Mouse (Mus musculus) liver, postnatal 0 days (tissue): ENCODE measurements around the gene Kif1bp. TPM values are rescaled to one million over a fixed set of nuclear protein-coding genes. Genes with fewer than 3 reads are reported as not detected.
"Not testable (repeated sequence)": the region's sequence is repeated elsewhere in the genome, so short reads cannot be mapped to it uniquely, and the experiment has no call there.

Experiments
- ATAC-seq: fragments of 200-750 bp; cut with Nextera tagmentation; 2 replicates; pipeline ENCODE4 v1.8.0; 2017; ENCODE audit warnings: mild to moderate bottlenecking, moderate library complexity
- DNase-seq: peaks from one replicate; pipeline ENCODE4 v3.0.0-alpha.2; 2016
- H3K27ac ChIP-seq: fragments of 300-500 bp; sonication (generic); 2 replicates; pipeline ENCODE4 v1.5.1; 2014; ENCODE audit warnings: antibody characterized with exemption, moderate library complexity, mild to moderate bottlenecking, low read depth
- H3K27me3 ChIP-seq: fragments of 300-500 bp; sonication (generic); 2 replicates; pipeline ENCODE4 v1.6.1; 2014; ENCODE audit warnings: low read length, control low read depth, mixed read lengths; ENCODE audit not compliant: insufficient read depth
- H3K36me3 ChIP-seq: fragments of 300-500 bp; sonication (generic); replicated peaks from 2 replicates; pipeline ENCODE4 v1.6.1; 2014; ENCODE audit warnings: mild to moderate bottlenecking, control low read depth, low read length, moderate library complexity, mixed read lengths; ENCODE audit not compliant: insufficient read depth
- H3K4me1 ChIP-seq: fragments of 300-500 bp; sonication (generic); 2 replicates; pipeline ENCODE4 v1.6.1; 2014; ENCODE audit warnings: antibody characterized with exemption, mild to moderate bottlenecking, control low read depth; ENCODE audit not compliant: insufficient read depth
- H3K4me2 ChIP-seq: fragments of 300-500 bp; sonication (generic); 2 replicates; pipeline ENCODE4 v1.6.1; 2014; ENCODE audit warnings: low read depth, mild to moderate bottlenecking, low read length, moderate library complexity, mixed read lengths
- H3K4me3 ChIP-seq: fragments of 300-500 bp; sonication (generic); 2 replicates; pipeline ENCODE4 v1.5.1; 2014; ENCODE audit warnings: low read depth, low read length
- H3K9ac ChIP-seq: fragments of 300-500 bp; sonication (generic); replicated peaks from 2 replicates; pipeline ENCODE4 v1.6.1; 2014; ENCODE audit warnings: mild to moderate bottlenecking, moderate library complexity
- H3K9me3 ChIP-seq: fragments of 300-500 bp; sonication (generic); 2 replicates; pipeline ENCODE4 v1.6.1; 2016; ENCODE audit warnings: mild to moderate bottlenecking, control low read depth, low read length, mixed read lengths
- CTCF ChIP-seq: sonication (generic); IDR thresholded peaks from 2 replicates; pipeline ENCODE4 v1.5.1; 2016; ENCODE audit warnings: antibody characterized with exemption, low read depth
- EP300 ChIP-seq: IDR thresholded peaks from 2 replicates; pipeline ENCODE4 v1.6.1; 2016; ENCODE audit warnings: antibody characterized with exemption, low read depth, mild to moderate bottlenecking
- WGBS: fragments of 180-500 bp; shearing (Covaris S2); extraction: QIAGEN DNeasy Blood & Tissue Kit; methylation state at CpG from one replicate; pipeline ENCODE4 v1.1.7; 2014; ENCODE audit not compliant: insufficient replicate concordance; 5-methylcytosine and 5-hydroxymethylcytosine counted together
- polyA plus RNA-seq: library from polyadenylated mRNA; unstranded; fragments of >200 nt; fragmentation: Nextera tagmentation; extraction: Ambion mirVana; gene quantifications from 2 replicates; pipeline ENCODE4 v1.2.1, GENCODE M21; 2015

Gene Kif1bp
- polyA plus RNA-seq, 1 experiment from 2014 or later, result 6.5 TPM

- Histone ChIP-seq H3K9ac (no peak overlapping the region), H3K4me2 (peak overlapping the region; percentile 57), H3K27me3 (no peaks in the 10 kb centered on the region), H3K36me3 (0 out of 2 replicates have a peak, but pooled peaks cover 2% of the 10 kb centered on the region), H3K27ac (peak overlapping the region; percentile 62), H3K4me3 (peak overlapping the region; percentile 15), H3K9me3 (no peaks in the 10 kb centered on the region), H3K4me1 (peaks cover 47% of the 10 kb centered on the region)
- 35% methylated on average over 12 of the region's 12 CpGs for WGBS
- no peak for DNase-seq
- TF ChIP-seq CTCF (no peak), EP300 (no peak)
- ATAC-seq, result no peak
These were observed 74.2 kb downstream of the Kif1bp start for GRCm38 (mm10) chr10:62503836-62504628.

- TF ChIP-seq CTCF, result no peak
- no peak for TF ChIP-seq EP300
- H3K4me3 ChIP-seq, result peak overlapping the region; percentile 15
- no peaks in the 10 kb centered on the region for H3K27me3 ChIP-seq
- whole genome bisulfite sequencing, result 16% methylated on average over 4 of the region's 4 CpGs
- H3K36me3 ChIP-seq, result 0 out of 2 replicates have a peak, but pooled peaks cover 2% of the 10 kb centered on the region
- H3K9me3 ChIP-seq, result no peaks in the 10 kb centered on the region
- H3K4me1 ChIP-seq, result peaks cover 40% of the 10 kb centered on the region
- peak overlapping the region; percentile 57 for H3K4me2 ChIP-seq
- DNase-seq, result no peak
- H3K9ac ChIP-seq, result 0 out of 2 replicates have a peak overlapping the region, but pooled peaks have one; percentile 10
- peak overlapping the region; percentile 62 for H3K27ac ChIP-seq
- ATAC-seq, result no peak
These were observed 74.9 kb downstream of the Kif1bp start for GRCm38 (mm10) chr10:62503353-62503752.

GRCm38 (mm10) chr10:62501951-62502350 is 76.3 kb downstream of the Kif1bp start:
- Histone ChIP-seq H3K4me2 (0 out of 2 replicates have a peak overlapping the region, but pooled peaks have one; percentile 57), H3K27me3 (no peaks in the 10 kb centered on the region), H3K4me3 (no peak overlapping the region), H3K9me3 (no peaks in the 10 kb centered on the region), H3K9ac (no peak overlapping the region), H3K27ac (peak overlapping the region; percentile 46; the same call in 1 of the 2 replicates), H3K36me3 (0 out of 2 replicates have a peak, but pooled peaks cover 2% of the 10 kb centered on the region), H3K4me1 (peaks cover 39% of the 10 kb centered on the region)
- 60% methylated on average over 7 of the region's 7 CpGs for WGBS
- ATAC-seq, result no peak
- no peak for DNase-seq
- TF ChIP-seq CTCF (no peak), EP300 (no peak)

GRCm38 (mm10) chr10:62500916-62501615 is 77.2 kb downstream of the Kif1bp start:
- Histone ChIP-seq H3K27me3 (no peaks in the 10 kb centered on the region), H3K9ac (peak overlapping the region; percentile 31), H3K27ac (0 out of 2 replicates have a peak overlapping the region, but pooled peaks have one; percentile 34), H3K9me3 (no peaks in the 10 kb centered on the region), H3K4me2 (peak overlapping the region; percentile 65), H3K36me3 (0 out of 2 replicates have a peak, but pooled peaks cover 2% of the 10 kb centered on the region), H3K4me1 (peaks cover 39% of the 10 kb centered on the region), H3K4me3 (peak overlapping the region; percentile 16; the same call in 1 of the 2 replicates)
- 53% methylated on average over 9 of the region's 9 CpGs for WGBS
- TF ChIP-seq CTCF (0 out of 2 replicates have a peak, but pooled peaks have one; percentile 18), EP300 (no peak)
- DNase-seq (no peak), ATAC-seq (no peak)

GRCm38 (mm10) chr10:62500088-62500915 is 78.0 kb downstream of the Kif1bp start:
- ATAC-seq (peak; percentile 38; the same call in 1 of the 2 replicates), DNase-seq (peak; percentile 79)
- TF ChIP-seq EP300, result no peak
- peak; percentile 97 for TF ChIP-seq CTCF
- Histone ChIP-seq H3K27me3 (no peaks in the 10 kb centered on the region), H3K4me2 (peak overlapping the region; percentile 65), H3K4me1 (peaks cover 34% of the 10 kb centered on the region), H3K36me3 (0 out of 2 replicates have a peak, but pooled peaks cover 2% of the 10 kb centered on the region), H3K4me3 (peak overlapping the region; percentile 16; the same call in 1 of the 2 replicates), H3K9me3 (no peaks in the 10 kb centered on the region), H3K27ac (0 out of 2 replicates have a peak overlapping the region, but pooled peaks have one; percentile 34), H3K9ac (peak overlapping the region; percentile 31)
- 24% methylated on average over 15 of the region's 15 CpGs for WGBS

- not testable (repeated sequence) for H3K27ac ChIP-seq, H3K9ac ChIP-seq, DNase-seq, ATAC-seq, H3K9me3 ChIP-seq, H3K27me3 ChIP-seq, H3K4me2 ChIP-seq, H3K36me3 ChIP-seq, H3K4me3 ChIP-seq
- WGBS, result 76% methylated on average over 3 of the region's 3 CpGs
- H3K4me1 ChIP-seq, result peaks cover 12% of the 10 kb centered on the region
These were observed 86.6 kb downstream of the Kif1bp start for GRCm38 (mm10) chr10:62491681-62492080.
